Mouse (Mus musculus) intestine, embryonic 14.5 days (tissue): ENCODE results near the gene Srsf4. TPM values are rescaled to one million over a fixed set of nuclear protein-coding genes. Genes with fewer than 3 reads are reported as not detected.

Experiments used
- ATAC-seq: fragments of 200-750 bp; cut with Nextera tagmentation; replicated peaks from 2 replicates; pipeline ENCODE4 v1.8.0; 2017; ENCODE audit warnings: low read depth, moderate number of reproducible peaks, moderate TSS enrichment, moderate library complexity; ENCODE audit not compliant: low FRiP score, low TSS enrichment
- DNase-seq: peaks from one replicate; pipeline ENCODE4 v3.0.0-alpha.2; 2018; ENCODE audit warnings: low spot score
- H3K27ac ChIP-seq: fragments of 300-500 bp; sonication (generic); 2 replicates; pipeline ENCODE4 v1.5.1; 2014; ENCODE audit warnings: low read depth, mild to moderate bottlenecking, control low read depth
- H3K27me3 ChIP-seq: fragments of 300-500 bp; sonication (generic); replicated peaks from 2 replicates; pipeline ENCODE4 v1.6.1; 2014; ENCODE audit warnings: low read length, control low read depth; ENCODE audit not compliant: control insufficient read depth, insufficient read depth
- H3K36me3 ChIP-seq: fragments of 300-500 bp; sonication (generic); 2 replicates; pipeline ENCODE4 v1.6.1; 2014; ENCODE audit warnings: low read length, control low read depth; ENCODE audit not compliant: control insufficient read depth, insufficient read depth
- H3K4me1 ChIP-seq: fragments of 300-500 bp; sonication (generic); replicated peaks from 2 replicates; pipeline ENCODE4 v1.6.1; 2014; ENCODE audit warnings: low read length, control low read depth, mixed read lengths; ENCODE audit not compliant: control insufficient read depth, insufficient read depth
- H3K4me2 ChIP-seq: fragments of 300-500 bp; sonication (generic); 2 replicates; pipeline ENCODE4 v1.6.1; 2014; ENCODE audit warnings: low read length
- H3K4me3 ChIP-seq: fragments of 300-500 bp; sonication (generic); 2 replicates; pipeline ENCODE4 v1.5.1; 2014; ENCODE audit warnings: low read depth, low read length, control low read depth, mixed read lengths
- H3K9ac ChIP-seq: fragments of 300-500 bp; sonication (generic); 2 replicates; pipeline ENCODE4 v1.6.1; 2014; ENCODE audit warnings: mild to moderate bottlenecking, low read length
- H3K9me3 ChIP-seq: fragments of 300-500 bp; sonication (generic); 2 replicates; pipeline ENCODE4 v1.6.1; 2016; ENCODE audit warnings: low read length, control low read depth; ENCODE audit not compliant: control insufficient read depth
- WGBS: fragments of 180-500 bp; shearing (Covaris S2); extraction: QIAGEN DNeasy Blood & Tissue Kit; methylation state at CpG from one replicate; pipeline ENCODE4 v1.1.7; 2014; 5-methylcytosine and 5-hydroxymethylcytosine counted together
- polyA plus RNA-seq: library from polyadenylated mRNA; unstranded; fragments of >200 nt; fragmentation: Nextera tagmentation; extraction: Ambion mirVana; gene quantifications from 2 replicates; pipeline ENCODE4 v1.2.1, GENCODE M21; 2014

Srsf4 gene
- polyA plus RNA-seq, 1 experiment from 2014 or later: 103 TPM

DNA sequence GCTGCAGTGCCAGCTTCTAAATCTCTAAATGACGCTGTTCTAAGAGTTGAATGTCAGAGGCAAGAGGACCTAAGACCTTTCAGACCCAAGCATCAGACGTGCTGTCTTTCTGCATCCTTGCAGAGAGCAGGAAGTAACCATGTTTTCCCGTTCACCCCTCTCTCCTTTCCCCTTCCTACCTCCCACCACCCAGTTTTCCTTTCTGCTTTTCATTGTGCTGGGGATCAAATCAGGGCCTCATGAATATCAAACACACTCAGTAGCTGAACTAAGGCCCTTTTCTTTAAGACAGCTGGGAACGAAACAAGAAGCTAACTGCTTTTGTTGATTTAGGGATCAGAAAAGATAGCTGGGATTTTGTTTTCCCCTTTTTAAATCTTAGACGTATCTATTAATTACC, 76.5 kb downstream of the Srsf4 start:
- DNase-seq (no peak), ATAC-seq (no peak)
- no peaks in the 10 kb centered on the region for H3K9me3 ChIP-seq
- no peak overlapping the region for H3K9ac ChIP-seq
- WGBS: 40% methylated on average over 5 of the region's 5 CpGs
- H3K27me3 ChIP-seq: no peaks in the 10 kb centered on the region
- no peak overlapping the region for H3K4me2 ChIP-seq
- no peaks in the 10 kb centered on the region; the same call in 1 of the 2 replicates for H3K4me1 ChIP-seq
- no peak overlapping the region for H3K27ac ChIP-seq
- no peak overlapping the region for H3K4me3 ChIP-seq
- H3K36me3 ChIP-seq: peaks cover 9% of the 10 kb centered on the region

DNA sequence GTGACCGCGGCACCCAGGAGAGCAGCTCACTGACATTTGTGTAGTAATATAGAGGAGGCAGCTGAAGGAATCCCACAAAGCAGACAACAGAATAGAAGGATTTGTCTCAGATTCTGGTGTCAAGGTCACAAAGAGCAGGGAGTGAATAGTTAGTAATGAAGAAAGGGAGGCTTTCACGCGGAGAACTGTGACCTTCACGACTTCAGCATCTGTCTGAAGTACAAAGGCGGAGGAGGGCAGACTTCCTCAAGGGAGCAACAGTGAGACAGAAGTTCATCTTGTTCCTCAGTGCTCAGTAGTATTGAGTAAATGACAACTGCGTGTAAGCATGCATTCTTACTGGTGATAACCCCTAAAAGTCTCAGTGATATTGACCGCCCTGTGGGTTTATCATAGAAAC, 77.2 kb downstream of the Srsf4 start:
- DNase-seq: no peak
- H3K4me2 ChIP-seq: no peak overlapping the region
- no peak overlapping the region for H3K27ac ChIP-seq
- no peak overlapping the region for H3K4me3 ChIP-seq
- no peaks in the 10 kb centered on the region; the same call in 1 of the 2 replicates for H3K4me1 ChIP-seq
- no peaks in the 10 kb centered on the region for H3K27me3 ChIP-seq
- WGBS: 73% methylated on average over 8 of the region's 8 CpGs
- H3K9ac ChIP-seq: no peak overlapping the region
- peaks cover 15% of the 10 kb centered on the region for H3K36me3 ChIP-seq
- no peak for ATAC-seq
- H3K9me3 ChIP-seq: no peaks in the 10 kb centered on the region

Other genes with a start within 250 kb of the Srsf4 start
- 5.4 and 5.7 TPM in 2 replicates for gene Ptpru, start 35.3 kb upstream of the Srsf4 start, polyA plus RNA-seq
- 59.3 and 62.3 TPM in 2 replicates for gene Mecr, start 30.1 kb upstream of the Srsf4 start, polyA plus RNA-seq
- 1.9 and 2.3 TPM in 2 replicates for gene Tmem200b, start 48.2 kb downstream of the Srsf4 start, polyA plus RNA-seq
- 0.09 TPM in 1 of 2 replicates, not detected in the other for gene Gm10300, start 201.1 kb downstream of the Srsf4 start, polyA plus RNA-seq
- 59.6 and 65.1 TPM in 2 replicates for gene Epb41, start 201.7 kb downstream of the Srsf4 start, polyA plus RNA-seq